Mouse (Mus musculus) kidney, embryonic 14.5 days (tissue): ENCODE results near the gene Cacnb2. TPM values are rescaled to one million over a fixed set of nuclear protein-coding genes. Genes with fewer than 3 reads are reported as not detected.

Experiments
- ATAC-seq: fragments of 200-750 bp; cut with Nextera tagmentation; 2 replicates; pipeline ENCODE4 v1.8.0; 2017; ENCODE audit warnings: moderate number of reproducible peaks, mild to moderate bottlenecking, moderate TSS enrichment, moderate library complexity; ENCODE audit not compliant: low FRiP score, low TSS enrichment
- H3K27ac ChIP-seq: fragments of 300-500 bp; sonication (generic); 2 replicates; pipeline ENCODE4 v1.5.1; 2014; ENCODE audit warnings: low read depth, mild to moderate bottlenecking, low read length, moderate library complexity, mixed read lengths
- H3K27me3 ChIP-seq: fragments of 300-500 bp; sonication (generic); 2 replicates; pipeline ENCODE4 v1.6.1; 2014; ENCODE audit warnings: mild to moderate bottlenecking, low read length; ENCODE audit not compliant: control insufficient read depth, insufficient read depth
- H3K36me3 ChIP-seq: fragments of 300-500 bp; sonication (generic); 2 replicates; pipeline ENCODE4 v1.6.1; 2014; ENCODE audit warnings: low read length, mixed read lengths; ENCODE audit not compliant: control insufficient read depth, insufficient read depth
- H3K4me1 ChIP-seq: fragments of 300-500 bp; sonication (generic); 2 replicates; pipeline ENCODE4 v1.6.1; 2014; ENCODE audit warnings: low read length, mixed read lengths; ENCODE audit not compliant: control insufficient read depth, insufficient read depth
- H3K4me2 ChIP-seq: fragments of 300-500 bp; sonication (generic); replicated peaks from 2 replicates; pipeline ENCODE4 v1.6.1; 2014; ENCODE audit warnings: low read depth, mild to moderate bottlenecking, low read length
- H3K4me3 ChIP-seq: fragments of 300-500 bp; sonication (generic); 2 replicates; pipeline ENCODE4 v1.5.1; 2014; ENCODE audit warnings: mild to moderate bottlenecking, low read length
- H3K9ac ChIP-seq: fragments of 300-500 bp; sonication (generic); 2 replicates; pipeline ENCODE4 v1.6.1; 2014; ENCODE audit warnings: low read depth, mild to moderate bottlenecking, low read length, moderate library complexity
- H3K9me3 ChIP-seq: fragments of 300-500 bp; sonication (generic); 2 replicates; pipeline ENCODE4 v1.6.1; 2016; ENCODE audit warnings: low read length; ENCODE audit not compliant: control insufficient read depth
- WGBS: fragments of 180-500 bp; shearing (Covaris S2); extraction: QIAGEN DNeasy Blood & Tissue Kit; methylation state at CpG from one replicate; pipeline ENCODE4 v1.1.7; 2014; 5-methylcytosine and 5-hydroxymethylcytosine counted together
- polyA plus RNA-seq: library from polyadenylated mRNA; unstranded; fragments of >200 nt; fragmentation: Nextera tagmentation; extraction: Ambion mirVana; gene quantifications from 2 replicates; pipeline ENCODE4 v1.2.1, GENCODE M21; 2014

The Cacnb2 gene
- polyA plus RNA-seq, 1 experiment from 2014 or later: 1.7 TPM

DNA sequence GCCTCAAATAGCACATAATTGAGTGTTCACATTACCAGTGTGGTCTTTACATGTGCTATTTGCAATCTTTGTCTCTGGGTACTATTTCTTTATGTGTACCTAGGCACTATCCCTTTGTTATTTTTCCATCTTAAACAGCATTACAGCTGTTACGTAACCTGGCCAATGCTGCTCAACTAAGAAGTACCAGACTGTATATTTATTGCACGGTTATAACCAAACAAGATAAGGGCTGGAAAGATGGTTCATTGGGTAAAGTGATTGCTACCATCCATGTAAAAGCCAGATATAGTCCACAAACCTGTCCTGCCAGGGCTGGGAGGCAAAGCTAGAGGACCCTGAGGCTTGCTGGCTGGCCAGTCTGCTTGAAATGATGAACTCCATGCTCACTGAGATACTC, 251.2 kb downstream of the Cacnb2 start:
- WGBS: 89% methylated on average over 2 of the region's 2 CpGs

DNA sequence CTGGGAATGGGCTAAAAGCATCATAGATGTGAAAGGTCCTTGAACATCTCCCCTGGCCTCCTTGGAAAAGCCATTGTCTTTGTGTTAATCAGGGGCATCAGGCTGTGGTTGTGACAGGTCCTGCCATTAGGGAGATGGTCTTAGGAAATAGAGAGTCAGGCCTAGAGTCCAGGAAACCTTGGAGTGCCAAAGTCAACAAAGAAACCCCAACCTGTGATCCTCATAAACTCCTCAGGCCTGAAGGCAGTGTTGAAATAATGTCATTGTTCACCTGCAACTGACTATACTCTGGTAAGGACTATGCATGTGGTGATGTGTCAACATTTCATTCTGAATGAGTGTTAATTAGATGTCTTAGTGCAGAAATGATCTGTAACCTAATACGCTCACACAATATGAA, 255.4 kb downstream of the Cacnb2 start:
- no peak overlapping the region for H3K27ac ChIP-seq
- WGBS: 97% methylated on average over 1 of the region's 1 CpGs
- H3K9ac ChIP-seq: no peak overlapping the region
- no peak for ATAC-seq
- H3K4me2 ChIP-seq: no peak overlapping the region
- no peak overlapping the region for H3K4me3 ChIP-seq
- no peaks in the 10 kb centered on the region for H3K36me3 ChIP-seq
- no peaks in the 10 kb centered on the region for H3K9me3 ChIP-seq
- H3K4me1 ChIP-seq: no peaks in the 10 kb centered on the region
- H3K27me3 ChIP-seq: no peaks in the 10 kb centered on the region

More for the DNA sequence above, 251.2 kb downstream of the Cacnb2 start:
- Histone ChIP-seq H3K4me2 (no peak overlapping the region), H3K36me3 (no peaks in the 10 kb centered on the region), H3K9me3 (no peaks in the 10 kb centered on the region), H3K9ac (no peak overlapping the region), H3K27me3 (no peaks in the 10 kb centered on the region), H3K4me1 (no peaks in the 10 kb centered on the region), H3K27ac (no peak overlapping the region), H3K4me3 (no peak overlapping the region)
- ATAC-seq: no peak

DNA sequence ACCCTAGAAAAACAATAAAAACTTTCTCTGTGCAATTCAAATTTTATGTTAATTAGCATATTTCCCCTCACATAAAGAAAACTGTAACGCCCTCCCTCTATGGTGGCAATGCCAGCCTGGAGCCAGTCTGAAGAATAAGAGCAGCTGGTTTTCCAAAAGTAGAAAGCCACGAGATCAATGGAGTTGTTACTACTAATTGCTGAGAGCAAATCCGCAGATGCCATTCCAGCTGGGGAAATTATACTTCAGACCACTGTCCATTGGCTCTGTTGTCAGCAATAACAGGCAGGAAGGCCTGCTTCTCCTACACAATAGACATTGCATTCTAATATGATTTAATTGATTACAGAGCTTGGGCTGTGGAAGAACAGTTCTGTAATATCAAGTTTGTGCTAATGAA, 257.5 kb downstream of the Cacnb2 start:
- no peak for ATAC-seq
- H3K27me3 ChIP-seq: no peaks in the 10 kb centered on the region
- H3K4me2 ChIP-seq: no peak overlapping the region
- H3K4me3 ChIP-seq: no peak overlapping the region
- no peaks in the 10 kb centered on the region for H3K36me3 ChIP-seq
- no peak overlapping the region for H3K27ac ChIP-seq
- H3K9ac ChIP-seq: no peak overlapping the region
- no peaks in the 10 kb centered on the region for H3K4me1 ChIP-seq
- WGBS: 81% methylated on average over 3 of the region's 3 CpGs
- no peaks in the 10 kb centered on the region for H3K9me3 ChIP-seq

DNA sequence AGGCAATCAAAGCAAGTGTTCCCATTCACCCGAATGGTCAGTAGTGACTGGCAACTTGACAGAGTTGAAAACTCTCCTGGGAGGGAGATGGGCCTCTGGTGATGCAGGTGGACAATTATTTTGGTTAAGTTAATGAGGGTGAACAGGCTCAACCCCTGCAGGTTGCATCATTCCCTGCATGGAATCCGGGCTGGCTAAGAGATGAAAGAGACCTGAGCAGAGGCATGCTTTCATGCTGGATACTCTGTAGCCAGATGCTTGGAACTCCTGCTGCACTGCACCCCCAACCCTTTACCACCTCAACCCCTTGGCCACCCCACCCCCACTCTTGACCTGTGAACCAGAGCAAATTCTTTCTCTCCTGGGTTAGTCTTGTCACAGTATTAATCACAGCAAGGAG, 258.7 kb downstream of the Cacnb2 start:
- no peak overlapping the region for H3K4me2 ChIP-seq
- no peaks in the 10 kb centered on the region for H3K36me3 ChIP-seq
- H3K9me3 ChIP-seq: no peaks in the 10 kb centered on the region
- no peaks in the 10 kb centered on the region for H3K27me3 ChIP-seq
- no peaks in the 10 kb centered on the region for H3K4me1 ChIP-seq
- no peak overlapping the region for H3K4me3 ChIP-seq
- no peak overlapping the region for H3K9ac ChIP-seq
- no peak overlapping the region for H3K27ac ChIP-seq
- peak; percentile 57; the same call in 1 of the 2 replicates for ATAC-seq
- WGBS: 12% methylated on average over 2 of the region's 2 CpGs

DNA sequence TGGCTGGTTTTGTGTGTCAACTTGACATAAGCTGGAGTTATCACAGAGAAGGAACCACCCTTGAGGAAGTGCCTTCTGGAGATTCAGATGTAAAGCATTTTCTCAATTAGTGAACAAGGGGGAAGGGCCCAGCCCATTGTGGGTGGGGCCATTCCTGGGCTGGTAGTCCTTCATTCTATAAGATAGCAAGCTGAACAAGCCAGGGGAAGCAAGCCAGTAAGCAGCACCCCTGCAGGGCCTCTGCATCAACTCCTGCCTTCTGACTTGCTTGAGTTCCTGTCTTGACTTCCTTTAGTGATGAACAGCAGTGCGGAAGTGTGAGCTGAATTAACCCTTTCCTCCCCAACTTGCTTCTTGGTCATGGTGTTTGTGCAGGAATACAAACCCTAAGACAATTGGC, 260.1 kb downstream of the Cacnb2 start:
- no peaks in the 10 kb centered on the region for H3K36me3 ChIP-seq
- no peak overlapping the region for H3K4me3 ChIP-seq
- no peak overlapping the region for H3K27ac ChIP-seq
- no peaks in the 10 kb centered on the region for H3K27me3 ChIP-seq
- H3K4me1 ChIP-seq: no peaks in the 10 kb centered on the region
- no peak overlapping the region for H3K9ac ChIP-seq
- no peak for ATAC-seq
- no peaks in the 10 kb centered on the region for H3K9me3 ChIP-seq
- no peak overlapping the region for H3K4me2 ChIP-seq
- 50% methylated on average over 1 of the region's 1 CpGs for WGBS

DNA sequence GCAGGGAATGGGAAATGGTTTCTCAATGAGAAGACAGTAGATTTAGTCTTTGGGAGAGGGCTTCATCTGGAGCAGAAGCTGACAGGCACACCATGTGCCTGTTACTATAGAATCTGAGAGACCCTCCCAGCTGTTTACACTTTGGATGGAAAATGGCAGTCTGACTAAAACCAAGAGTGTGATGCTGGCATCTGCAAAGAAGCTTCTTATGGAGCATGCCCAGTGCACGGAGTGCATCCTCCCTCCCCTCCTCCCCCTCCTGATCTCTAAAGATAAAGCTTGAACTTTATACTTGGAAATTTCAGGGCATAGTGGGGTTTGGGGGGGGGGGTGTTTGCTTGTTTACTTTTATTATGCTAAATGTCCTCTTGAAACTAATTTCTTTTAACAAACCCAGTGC, 270.2 kb downstream of the Cacnb2 start:
- no peak for ATAC-seq
- Histone ChIP-seq H3K9me3 (no peaks in the 10 kb centered on the region), H3K27ac (no peak overlapping the region), H3K4me2 (no peak overlapping the region; the same call in 1 of the 2 replicates), H3K36me3 (no peaks in the 10 kb centered on the region), H3K9ac (no peak overlapping the region), H3K27me3 (no peaks in the 10 kb centered on the region), H3K4me1 (peaks cover 14% of the 10 kb centered on the region; the same call in 1 of the 2 replicates), H3K4me3 (no peak overlapping the region)
- 62% methylated on average over 1 of the region's 1 CpGs for WGBS

DNA sequence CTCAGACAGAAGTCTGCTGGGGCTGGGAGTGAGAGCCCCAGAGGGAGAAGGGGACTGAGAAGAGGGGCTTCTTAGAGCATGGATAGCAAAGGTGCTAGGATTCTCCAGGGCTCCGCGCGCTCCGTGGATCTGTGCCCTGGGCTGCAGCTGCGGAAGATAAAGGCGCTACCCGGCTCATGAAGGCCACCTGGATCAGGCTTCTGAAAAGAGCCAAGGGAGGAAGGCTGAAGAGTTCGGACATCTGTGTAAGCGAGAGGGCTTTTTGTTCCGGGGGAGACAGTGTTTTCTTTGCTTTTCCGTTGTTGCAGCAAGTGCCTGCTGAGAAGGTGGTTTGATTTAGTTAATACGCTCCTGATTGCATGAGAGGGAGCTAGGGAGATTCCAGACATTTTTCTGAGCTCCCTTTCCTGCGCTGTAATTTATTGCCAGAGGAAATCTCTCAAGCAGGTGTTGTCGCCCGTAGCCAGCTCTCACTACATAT, 270.9 kb downstream of the Cacnb2 start:
- WGBS: 8% methylated on average over 15 of the region's 15 CpGs
- peak overlapping the region; percentile 23 for H3K4me3 ChIP-seq

DNA sequence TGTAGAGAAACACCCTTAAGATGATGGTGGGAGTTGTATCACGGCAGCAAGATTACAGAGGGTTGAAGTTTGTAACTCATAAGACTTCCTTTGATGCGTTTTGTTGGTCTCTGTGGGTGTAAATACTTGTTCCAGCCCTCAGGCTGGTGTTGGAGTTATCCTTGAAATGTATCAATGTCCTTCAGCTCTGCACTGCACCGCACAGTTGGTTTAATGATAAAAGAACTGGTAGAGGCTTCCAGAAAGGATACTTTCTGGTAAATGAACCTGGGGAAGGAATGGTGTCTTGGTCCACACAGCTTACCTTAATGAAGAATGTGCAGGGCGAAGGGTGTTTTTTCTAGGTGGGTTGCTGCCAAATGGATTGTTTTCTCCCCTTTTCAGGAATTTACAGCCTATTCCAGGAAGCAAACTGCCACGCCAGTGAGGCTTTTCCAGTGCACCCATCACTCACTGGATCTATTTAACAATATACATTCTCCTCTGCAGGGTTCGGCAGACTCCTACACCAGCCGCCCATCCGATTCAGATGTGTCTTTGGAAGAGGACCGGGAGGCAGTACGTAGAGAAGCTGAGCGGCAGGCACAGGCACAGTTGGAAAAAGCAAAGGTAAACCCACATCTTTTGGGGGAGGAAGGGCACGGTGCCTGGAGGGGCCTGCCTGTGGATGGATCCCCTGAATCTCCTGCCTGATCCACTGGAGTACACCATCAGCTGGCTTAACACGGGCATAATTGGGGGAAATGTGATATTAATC, 271.6 kb downstream of the Cacnb2 start:
- Histone ChIP-seq H3K4me1 (peaks cover 14% of the 10 kb centered on the region; the same call in 1 of the 2 replicates), H3K9ac (no peak overlapping the region), H3K9me3 (no peaks in the 10 kb centered on the region), H3K4me3 (peak overlapping the region; percentile 23; the same call in 1 of the 2 replicates), H3K36me3 (no peaks in the 10 kb centered on the region), H3K27ac (no peak overlapping the region), H3K27me3 (no peaks in the 10 kb centered on the region), H3K4me2 (peak overlapping the region; percentile 49)
- peak; percentile 19; the same call in 1 of the 2 replicates for ATAC-seq
- 41% methylated on average over 13 of the region's 13 CpGs for WGBS

More for the DNA sequence above, 270.9 kb downstream of the Cacnb2 start:
- H3K4me2 ChIP-seq: peak overlapping the region; percentile 49
- no peaks in the 10 kb centered on the region for H3K9me3 ChIP-seq
- no peaks in the 10 kb centered on the region for H3K27me3 ChIP-seq
- H3K9ac ChIP-seq: peak overlapping the region; percentile 28; the same call in 1 of the 2 replicates
- peak; percentile 72; the same call in 1 of the 2 replicates for ATAC-seq
- no peak overlapping the region for H3K27ac ChIP-seq
- no peaks in the 10 kb centered on the region for H3K36me3 ChIP-seq
- H3K4me1 ChIP-seq: peaks cover 14% of the 10 kb centered on the region; the same call in 1 of the 2 replicates

DNA sequence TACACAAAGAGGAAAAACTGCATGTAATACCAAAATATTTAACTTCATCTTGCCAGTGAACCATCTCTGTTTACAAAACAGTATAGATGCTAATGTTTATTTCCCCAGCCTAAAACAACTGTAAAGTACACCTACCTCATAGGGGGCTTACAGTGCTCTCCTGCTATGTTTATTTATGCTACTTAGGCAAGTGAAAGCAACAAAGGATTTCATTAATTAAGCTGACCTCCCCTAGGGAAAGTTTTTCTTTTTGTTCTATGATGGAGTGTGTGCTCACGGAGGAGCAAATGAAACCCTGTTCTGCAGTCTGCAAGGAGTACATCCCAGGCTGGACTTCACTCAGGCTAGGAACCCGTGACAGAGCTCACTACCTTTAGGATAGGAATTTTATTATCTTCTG, 272.2 kb downstream of the Cacnb2 start:
- H3K9ac ChIP-seq: no peak overlapping the region
- no peak overlapping the region for H3K4me2 ChIP-seq
- no peaks in the 10 kb centered on the region for H3K27me3 ChIP-seq
- ATAC-seq: no peak
- H3K9me3 ChIP-seq: no peaks in the 10 kb centered on the region
- H3K4me3 ChIP-seq: no peak overlapping the region
- peaks cover 14% of the 10 kb centered on the region; the same call in 1 of the 2 replicates for H3K4me1 ChIP-seq
- no peaks in the 10 kb centered on the region for H3K36me3 ChIP-seq
- H3K27ac ChIP-seq: no peak overlapping the region
- 49% methylated on average over 2 of the region's 2 CpGs for WGBS
